Mouse (Mus musculus) colon, adult 2 months (tissue): ENCODE data around the gene Olfr57. TPM values are rescaled to one million over a fixed set of nuclear protein-coding genes. Genes with fewer than 3 reads are reported as not detected.

Experiments used
- polyA plus RNA-seq: library from polyadenylated mRNA; depleted of rRNA; stranded (reverse); fragments of >200 nt; gene quantifications from 2 replicates; pipeline ENCODE4 v1.2.3, GENCODE M21; 2012; rRNA removed

The Olfr57 gene
- polyA plus RNA-seq: not detected in 2 replicates

GRCm38 (mm10) chr10:79028441-79028840 is at the start of gene Olfr57:
Gene Olfr57 (plus strand): TSS chr10:79028741.

GRCm38 (mm10) chr10:78980750-78981149 is 47.8 kb upstream of the Olfr57 start, which contains the start of gene Olfr1352:
Gene Olfr1352 (plus strand): TSS chr10:78981050.

DNA sequence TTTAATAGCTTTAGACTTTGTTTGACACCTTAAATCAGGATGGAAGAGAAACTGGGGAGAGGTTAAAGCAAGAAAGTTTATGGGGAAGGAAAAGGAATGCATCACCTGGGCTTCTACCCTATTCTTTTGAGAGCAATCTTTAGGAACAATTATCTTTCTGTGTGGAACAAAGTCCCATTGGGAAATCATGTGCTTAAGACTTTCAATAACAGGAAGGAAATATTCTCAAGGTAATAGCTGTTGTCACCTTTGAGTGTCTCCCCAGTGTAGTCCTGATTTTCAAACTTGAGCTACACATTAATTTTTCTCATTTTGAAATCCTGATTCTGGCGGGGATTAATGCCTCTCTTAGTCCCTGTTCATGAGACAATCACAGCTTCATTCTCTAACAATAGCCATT is 16.4 kb upstream of the Olfr57 start, which contains the start of gene Olfr1351:
TSS of gene Olfr1351 (plus strand) at position 301 of the 400 bp plus-strand sequence.

Other genes starting within 250 kb of the Olfr57 start
- 0.54 and 0.69 TPM in 2 replicates for gene Slc1a6, start 248.2 kb upstream of the Olfr57 start, polyA plus RNA-seq
- gene Olfr1356, start 176.6 kb upstream of the Olfr57 start, polyA plus RNA-seq: not detected in 2 replicates
- not detected in 2 replicates for gene Olfr1355, start 153.2 kb upstream of the Olfr57 start, polyA plus RNA-seq
- gene Olfr1354, start 115.6 kb upstream of the Olfr57 start, polyA plus RNA-seq: not detected in 2 replicates
- gene Olfr8, start 78.1 kb upstream of the Olfr57 start, polyA plus RNA-seq: not detected in 2 replicates
- not detected in 2 replicates for gene Olfr1353, start 65.4 kb upstream of the Olfr57 start, polyA plus RNA-seq
- not detected in 2 replicates for gene Olfr1352, start 47.7 kb upstream of the Olfr57 start, polyA plus RNA-seq
- gene Olfr1351, start 16.3 kb upstream of the Olfr57 start, polyA plus RNA-seq: not detected in 2 replicates
- gene 2610008E11Rik, start 68.9 kb downstream of the Olfr57 start, polyA plus RNA-seq: 0.69 and 0.76 TPM in 2 replicates
- not detected in 2 replicates for gene Vmn2r80, start 120.0 kb downstream of the Olfr57 start, polyA plus RNA-seq
- not detected in 2 replicates for gene Vmn2r81, start 219.0 kb downstream of the Olfr57 start, polyA plus RNA-seq